Mouse (Mus musculus): ENCODE measurements around the gene Slit2. TPM values are rescaled to one million over a fixed set of nuclear protein-coding genes. Genes with fewer than 3 reads are reported as not detected.

Slit2 gene
- polyA plus RNA-seq, 1 experiment from 2014 or later: 2.2 TPM

DNA sequence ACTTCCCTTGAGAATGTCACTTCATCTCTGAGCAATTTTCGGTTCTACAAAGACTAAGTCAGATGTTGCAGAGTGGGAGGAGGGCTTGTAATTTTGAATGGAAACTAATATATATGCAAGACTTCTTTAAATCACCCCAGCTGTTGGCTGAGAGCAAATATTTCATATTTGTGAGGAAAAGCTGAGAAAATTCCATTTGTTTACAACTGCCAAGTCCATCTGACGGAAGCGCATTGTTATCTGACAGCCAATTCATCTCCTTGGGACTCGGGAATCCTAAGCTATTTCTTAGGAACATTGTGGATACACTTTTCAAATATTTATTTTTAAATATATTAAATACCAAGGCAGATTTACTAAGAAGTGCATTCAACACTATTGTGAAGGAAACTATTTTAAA, 8.0 kb downstream of the Slit2 start:
- H3K4me1 ChIP-seq: no peaks in the 10 kb centered on the region
- 61% methylated on average over 4 of the region's 4 CpGs for WGBS (ENCODE audit: insufficient replicate concordance)
- no peak overlapping the region for H3K4me2 ChIP-seq
- no peak overlapping the region for H3K9ac ChIP-seq
- H3K27ac ChIP-seq: no peak overlapping the region
- H3K36me3 ChIP-seq: no peaks in the 10 kb centered on the region
- no peak for ATAC-seq
- H3K9me3 ChIP-seq (replicated peaks): no peaks in the 10 kb centered on the region
- peaks cover 20% of the 10 kb centered on the region for H3K27me3 ChIP-seq (replicated peaks)
- H3K4me3 ChIP-seq: no peak overlapping the region

DNA sequence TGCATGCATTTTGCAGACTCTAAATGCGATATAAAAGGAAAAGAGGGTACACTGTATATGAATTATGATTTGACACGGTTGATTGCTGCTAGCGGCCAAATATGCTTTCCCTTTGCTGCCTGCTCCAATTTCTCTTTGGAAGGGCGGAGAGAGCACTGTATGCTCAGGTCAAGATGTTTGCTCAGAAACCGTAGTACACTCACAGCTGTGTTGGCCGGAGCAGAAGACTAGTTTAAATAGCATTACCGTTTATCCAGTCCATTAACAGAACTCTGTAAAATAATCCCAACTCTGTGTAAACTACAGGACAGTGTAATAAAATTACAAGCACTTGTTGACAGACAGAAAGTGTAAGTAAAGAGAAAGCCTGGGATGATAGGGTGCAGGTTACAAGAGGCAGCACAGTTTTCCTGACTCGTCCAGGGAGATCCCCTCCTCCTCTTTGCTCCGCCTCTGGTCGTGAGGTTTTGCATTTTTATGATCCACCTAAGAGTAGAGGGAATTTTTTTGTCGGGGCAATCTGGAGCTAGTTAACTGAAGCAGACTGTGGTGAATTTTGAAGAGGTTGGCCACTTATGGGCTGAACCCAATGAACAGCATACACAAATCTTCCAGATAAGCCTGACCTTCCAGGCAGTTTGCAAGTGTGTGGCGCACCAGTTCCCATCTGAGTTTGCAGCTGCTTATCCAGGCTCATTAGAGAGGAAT, 20.9 kb downstream of the Slit2 start:
- H3K4me3 ChIP-seq: no peak overlapping the region
- WGBS (ENCODE audit: insufficient replicate concordance): 59% methylated on average over 12 of the region's 12 CpGs
- no peaks in the 10 kb centered on the region for H3K27me3 ChIP-seq (replicated peaks)
- no peak for ATAC-seq
- H3K27ac ChIP-seq: no peak overlapping the region
- no peak overlapping the region for H3K4me2 ChIP-seq
- H3K9me3 ChIP-seq (replicated peaks): no peaks in the 10 kb centered on the region
- no peaks in the 10 kb centered on the region for H3K36me3 ChIP-seq
- no peaks in the 10 kb centered on the region for H3K4me1 ChIP-seq
- no peak overlapping the region for H3K9ac ChIP-seq

DNA sequence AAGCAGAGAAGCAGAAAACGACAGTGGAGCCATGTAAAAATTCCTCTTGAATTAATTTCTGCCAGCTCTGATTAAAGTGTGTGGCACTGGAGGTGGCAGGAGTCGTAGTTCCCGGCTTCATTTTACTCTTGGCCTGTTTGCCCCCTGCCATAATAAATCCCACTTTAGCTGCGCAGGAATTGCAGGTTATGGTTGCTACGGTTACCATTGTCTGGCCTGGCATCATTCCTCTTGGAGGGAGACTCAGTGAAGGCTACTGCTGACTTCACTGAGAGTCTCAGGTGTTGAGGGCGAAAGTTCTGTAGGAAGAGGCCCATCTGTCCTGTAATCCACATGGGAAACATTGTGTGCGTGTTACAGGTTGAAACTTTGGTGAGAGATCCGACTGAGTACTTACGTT, 22.6 kb downstream of the Slit2 start:
- WGBS (ENCODE audit: insufficient replicate concordance): 58% methylated on average over 9 of the region's 9 CpGs
- Histone ChIP-seq H3K4me1 (no peaks in the 10 kb centered on the region), H3K36me3 (no peaks in the 10 kb centered on the region), H3K27me3 (replicated peaks) (no peaks in the 10 kb centered on the region), H3K9ac (no peak overlapping the region), H3K4me3 (no peak overlapping the region), H3K4me2 (no peak overlapping the region), H3K27ac (no peak overlapping the region), H3K9me3 (replicated peaks) (no peaks in the 10 kb centered on the region)
- no peak for ATAC-seq

DNA sequence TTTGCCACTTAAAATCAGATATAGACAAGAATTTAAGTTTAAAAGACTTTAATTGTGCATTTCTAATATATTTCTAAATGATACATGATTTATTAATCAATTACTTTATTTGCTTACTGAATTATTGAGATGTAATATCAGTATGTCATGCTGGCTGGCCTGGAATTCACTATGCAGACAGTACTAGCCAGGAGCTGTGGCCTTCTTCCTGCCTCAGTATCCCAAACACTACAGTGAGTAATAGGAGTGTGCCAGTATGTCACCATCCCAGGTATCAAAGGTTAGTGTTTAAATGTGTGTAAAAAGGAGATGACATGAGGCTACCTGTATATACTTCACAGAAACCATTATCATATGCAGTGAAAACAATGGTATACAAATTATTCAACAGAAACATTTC, 23.1 kb downstream of the Slit2 start:
- no peak for ATAC-seq
- H3K27ac ChIP-seq: no peak overlapping the region
- H3K27me3 ChIP-seq (replicated peaks): no peaks in the 10 kb centered on the region

DNA sequence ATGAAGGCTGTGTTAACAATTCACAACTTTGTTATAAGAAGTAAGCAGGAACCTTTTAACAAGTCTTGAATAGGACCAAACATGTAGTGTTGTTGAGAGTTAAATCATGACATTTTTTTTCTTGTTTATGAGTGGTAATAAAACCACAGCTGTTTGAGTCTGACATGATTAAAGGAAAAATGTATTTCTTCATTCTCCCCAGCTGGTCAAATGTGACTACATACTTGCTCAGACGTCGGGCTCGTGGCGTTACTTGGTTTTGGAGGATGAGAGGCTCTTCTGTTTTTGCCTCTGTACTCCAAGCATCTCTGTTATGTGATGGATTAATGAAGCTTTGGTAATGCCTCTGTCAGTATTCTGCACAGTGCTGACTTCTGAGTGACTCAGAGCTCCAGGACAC, 40.5 kb downstream of the Slit2 start:
- Histone ChIP-seq H3K9ac (no peak overlapping the region), H3K4me3 (no peak overlapping the region), H3K36me3 (no peaks in the 10 kb centered on the region), H3K27me3 (replicated peaks) (no peaks in the 10 kb centered on the region), H3K9me3 (replicated peaks) (no peaks in the 10 kb centered on the region), H3K4me1 (no peaks in the 10 kb centered on the region), H3K4me2 (no peak overlapping the region), H3K27ac (no peak overlapping the region)
- 83% methylated on average over 4 of the region's 4 CpGs for WGBS (ENCODE audit: insufficient replicate concordance)
- no peak for ATAC-seq

More for the DNA sequence above, 23.1 kb downstream of the Slit2 start:
- Histone ChIP-seq H3K9me3 (replicated peaks) (no peaks in the 10 kb centered on the region), H3K4me2 (no peak overlapping the region), H3K9ac (no peak overlapping the region), H3K4me1 (no peaks in the 10 kb centered on the region), H3K36me3 (no peaks in the 10 kb centered on the region), H3K4me3 (no peak overlapping the region)

DNA sequence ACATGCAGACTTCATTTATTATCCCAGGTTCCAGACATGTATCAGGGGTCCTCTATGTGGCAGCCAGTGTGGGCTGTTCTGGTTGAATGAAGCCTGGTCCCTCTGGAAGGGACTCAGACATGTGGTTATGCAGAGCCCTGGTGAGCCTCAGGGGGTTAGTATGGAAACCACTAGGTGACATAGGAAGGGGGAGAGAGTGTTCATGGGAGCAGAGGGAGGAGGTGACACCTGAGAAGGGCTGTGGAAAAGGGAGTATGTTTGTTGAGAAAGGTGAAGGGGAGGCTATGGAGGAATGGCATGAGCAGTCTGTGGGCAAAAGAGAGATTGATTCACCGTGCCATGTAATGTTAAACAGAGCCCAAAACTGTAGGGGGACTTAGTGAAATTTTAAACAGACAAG, 51.9 kb downstream of the Slit2 start:
- no peak overlapping the region for H3K4me2 ChIP-seq
- no peak overlapping the region for H3K9ac ChIP-seq
- no peak for ATAC-seq
- no peaks in the 10 kb centered on the region for H3K9me3 ChIP-seq (replicated peaks)
- no peaks in the 10 kb centered on the region for H3K36me3 ChIP-seq
- no peaks in the 10 kb centered on the region for H3K27me3 ChIP-seq (replicated peaks)
- WGBS (ENCODE audit: insufficient replicate concordance): 48% methylated on average over 1 of the region's 1 CpGs
- no peak overlapping the region for H3K4me3 ChIP-seq
- no peaks in the 10 kb centered on the region for H3K4me1 ChIP-seq
- no peak overlapping the region for H3K27ac ChIP-seq

DNA sequence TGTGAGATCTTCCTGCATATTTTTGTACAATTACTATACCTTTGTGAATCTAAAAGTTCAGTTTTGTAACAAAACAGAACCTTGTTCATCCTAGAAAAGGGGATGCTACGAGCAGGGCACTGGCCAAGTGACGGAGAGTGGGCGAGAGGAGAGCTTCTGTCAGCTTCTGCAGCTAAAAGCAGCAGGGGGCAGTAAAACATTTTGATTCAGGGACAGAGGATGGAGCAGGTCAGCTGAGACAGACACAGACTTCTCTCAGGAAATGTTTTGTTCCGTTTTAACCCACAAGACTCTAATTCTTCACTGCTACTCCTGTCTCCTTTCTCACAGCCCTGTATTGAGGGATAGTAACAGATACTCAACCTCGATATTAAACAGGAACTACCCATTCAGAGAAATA, 55.1 kb downstream of the Slit2 start:
- WGBS (ENCODE audit: insufficient replicate concordance): 22% methylated on average over 5 of the region's 5 CpGs

DNA sequence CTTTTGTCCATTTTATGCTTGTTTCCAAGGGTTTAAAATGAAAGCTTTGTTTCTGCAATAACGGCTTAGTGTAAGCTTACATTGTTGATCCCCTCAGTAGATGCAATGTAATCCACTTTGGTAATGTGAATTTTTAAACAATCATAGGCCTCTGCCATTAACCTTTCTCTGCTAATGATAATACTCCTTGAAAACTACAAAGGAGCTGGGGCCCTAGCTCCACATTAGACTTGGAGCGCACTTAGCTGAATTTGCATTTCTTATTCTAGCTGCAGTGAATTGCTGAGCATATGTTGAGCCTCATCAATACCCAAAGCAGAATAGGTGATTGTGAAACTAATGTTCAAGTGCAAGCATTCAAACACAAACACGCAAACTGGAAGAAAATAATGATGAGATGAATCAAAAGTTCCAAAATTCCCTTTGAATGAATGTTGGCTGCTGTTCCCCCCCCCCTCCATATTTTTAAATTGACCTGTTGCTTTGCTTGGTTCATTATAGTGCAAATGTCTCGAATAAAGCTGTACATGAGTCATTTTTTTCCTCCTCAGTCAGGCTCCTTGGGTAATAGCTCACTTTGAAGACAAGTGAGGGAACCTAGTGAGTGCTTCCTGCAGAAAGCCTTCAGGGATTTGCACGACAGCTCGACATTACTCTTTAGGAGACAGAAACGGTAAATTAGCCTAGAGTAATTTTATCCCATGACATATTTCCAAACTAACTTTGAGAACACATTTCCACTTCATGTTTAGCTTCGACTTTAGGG, 66.2 kb downstream of the Slit2 start:
- Histone ChIP-seq H3K4me3 (no peak overlapping the region), H3K9ac (no peak overlapping the region), H3K4me2 (no peak overlapping the region), H3K27ac (no peak overlapping the region), H3K4me1 (no peaks in the 10 kb centered on the region), H3K27me3 (replicated peaks) (no peaks in the 10 kb centered on the region), H3K36me3 (no peaks in the 10 kb centered on the region), H3K9me3 (replicated peaks) (no peaks in the 10 kb centered on the region)
- WGBS (ENCODE audit: insufficient replicate concordance): 64% methylated on average over 8 of the region's 8 CpGs
- ATAC-seq: no peak

More for the DNA sequence above, 55.1 kb downstream of the Slit2 start:
- Histone ChIP-seq H3K9me3 (replicated peaks) (no peaks in the 10 kb centered on the region), H3K4me1 (no peaks in the 10 kb centered on the region), H3K4me3 (no peak overlapping the region), H3K27ac (no peak overlapping the region), H3K36me3 (no peaks in the 10 kb centered on the region), H3K9ac (no peak overlapping the region), H3K4me2 (no peak overlapping the region), H3K27me3 (replicated peaks) (no peaks in the 10 kb centered on the region)
- ATAC-seq: no peak

DNA sequence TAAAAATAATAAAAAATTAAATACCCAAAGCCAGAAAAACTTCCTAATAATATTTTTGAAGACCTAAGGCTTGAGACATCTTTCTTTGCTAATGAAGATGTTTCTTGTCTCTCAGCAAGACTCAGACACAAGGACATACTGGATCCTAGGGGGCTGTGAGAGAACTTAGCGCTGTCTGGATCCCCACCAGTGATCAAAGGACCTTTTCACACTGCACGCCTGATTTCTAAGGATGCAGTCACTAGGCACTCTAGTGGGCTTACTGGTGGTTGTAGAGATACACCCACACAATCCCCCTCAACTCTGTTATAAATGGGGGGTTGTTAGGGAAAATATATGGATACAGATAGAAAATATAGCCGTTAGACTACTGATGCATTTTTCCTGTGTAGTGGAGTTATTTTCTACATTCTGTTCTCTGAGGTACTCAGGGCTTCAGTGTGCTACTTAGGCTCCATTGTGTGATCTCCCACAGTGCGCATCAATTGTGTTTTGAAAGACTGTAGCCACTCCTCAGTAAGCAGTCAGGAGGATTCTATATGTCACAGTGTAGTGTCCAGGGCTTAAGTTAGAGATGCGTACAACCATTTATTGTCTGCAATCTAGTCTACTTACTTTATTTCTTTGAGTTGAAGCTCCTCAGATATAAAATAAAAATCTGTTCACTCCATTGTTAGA, 67.8 kb downstream of the Slit2 start:
- Histone ChIP-seq H3K27ac (no peak overlapping the region), H3K4me1 (no peaks in the 10 kb centered on the region), H3K36me3 (no peaks in the 10 kb centered on the region), H3K27me3 (replicated peaks) (no peaks in the 10 kb centered on the region), H3K4me3 (no peak overlapping the region), H3K9ac (no peak overlapping the region), H3K9me3 (replicated peaks) (no peaks in the 10 kb centered on the region), H3K4me2 (no peak overlapping the region)
- 77% methylated on average over 5 of the region's 5 CpGs for WGBS (ENCODE audit: insufficient replicate concordance)
- no peak for ATAC-seq

DNA sequence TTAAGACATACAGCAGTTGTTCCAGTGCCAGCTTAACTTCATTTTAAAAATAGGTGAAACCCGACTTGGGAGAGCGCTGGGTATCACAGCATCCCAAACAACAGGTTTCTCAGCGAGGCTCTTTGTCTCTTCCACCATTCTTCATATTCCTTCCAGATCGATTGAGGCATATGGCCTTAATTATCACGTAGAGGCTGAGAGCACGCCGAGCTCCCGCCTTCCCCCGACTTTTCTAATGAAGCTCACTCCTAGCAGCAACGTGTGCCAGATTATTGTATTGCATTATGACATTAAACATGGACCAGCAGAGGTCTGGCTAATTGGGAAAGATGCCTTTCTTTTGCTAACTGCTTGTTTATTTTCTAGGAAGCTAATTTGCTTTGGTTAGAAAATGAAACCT, 75.7 kb downstream of the Slit2 start:
- Histone ChIP-seq H3K36me3 (no peaks in the 10 kb centered on the region), H3K9me3 (replicated peaks) (no peaks in the 10 kb centered on the region), H3K4me2 (no peak overlapping the region), H3K4me3 (no peak overlapping the region), H3K27me3 (replicated peaks) (no peaks in the 10 kb centered on the region), H3K4me1 (no peaks in the 10 kb centered on the region), H3K9ac (no peak overlapping the region), H3K27ac (no peak overlapping the region)
- WGBS (ENCODE audit: insufficient replicate concordance): 67% methylated on average over 10 of the region's 10 CpGs
- ATAC-seq: no peak

DNA sequence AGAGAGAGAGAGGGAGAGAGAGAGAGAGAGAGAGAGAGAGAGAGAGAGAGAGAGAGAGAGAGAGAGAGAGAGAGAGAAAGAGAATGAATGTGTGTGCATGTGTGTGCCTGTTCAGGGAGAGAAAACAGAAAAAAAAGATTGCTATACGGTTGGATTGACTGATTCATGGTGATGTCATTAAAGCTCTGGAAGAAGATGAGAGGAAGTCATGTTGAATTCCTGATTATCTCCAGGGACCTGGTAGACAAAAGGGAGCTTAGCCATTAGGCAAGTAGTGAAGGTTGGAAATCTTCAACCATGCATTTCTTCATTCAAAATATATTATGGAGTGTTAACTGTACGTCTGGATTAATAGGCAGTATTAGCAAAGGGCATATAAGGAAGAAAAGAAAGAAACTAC, 77.8 kb downstream of the Slit2 start:
- Histone ChIP-seq H3K9ac (no peak overlapping the region), H3K4me1 (no peaks in the 10 kb centered on the region), H3K36me3 (no peaks in the 10 kb centered on the region), H3K27ac (no peak overlapping the region), H3K9me3 (replicated peaks) (no peaks in the 10 kb centered on the region), H3K27me3 (replicated peaks) (no peaks in the 10 kb centered on the region), H3K4me2 (no peak overlapping the region), H3K4me3 (no peak overlapping the region)
- WGBS (ENCODE audit: insufficient replicate concordance): 59% methylated on average over 2 of the region's 2 CpGs
- no peak for ATAC-seq

DNA sequence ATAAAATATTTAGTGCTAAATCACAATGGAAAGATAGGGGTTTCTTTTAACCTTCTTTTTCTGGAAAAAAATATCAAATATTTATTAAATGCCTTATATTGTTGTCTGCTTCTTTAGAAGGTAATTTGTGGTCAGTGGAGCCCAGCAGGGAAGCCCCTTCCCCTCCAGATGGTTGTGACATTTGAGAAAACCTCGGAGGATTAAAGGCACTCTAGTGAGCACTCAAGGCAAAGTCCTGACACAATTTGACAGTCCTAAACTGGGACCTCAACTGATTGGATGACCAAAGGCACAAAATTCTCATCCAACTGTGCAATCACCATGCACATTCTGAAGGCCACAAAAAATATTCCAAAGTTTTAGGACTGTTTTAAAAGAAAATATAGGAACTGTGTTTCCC, 95.8 kb downstream of the Slit2 start:
- H3K27me3 ChIP-seq (replicated peaks): no peaks in the 10 kb centered on the region
- H3K9ac ChIP-seq: no peak overlapping the region
- no peak overlapping the region for H3K4me2 ChIP-seq
- WGBS (ENCODE audit: insufficient replicate concordance): 31% methylated on average over 1 of the region's 1 CpGs
- H3K27ac ChIP-seq: no peak overlapping the region
- H3K9me3 ChIP-seq (replicated peaks): no peaks in the 10 kb centered on the region
- ATAC-seq: no peak
- H3K4me3 ChIP-seq: no peak overlapping the region
- no peaks in the 10 kb centered on the region for H3K4me1 ChIP-seq
- no peaks in the 10 kb centered on the region for H3K36me3 ChIP-seq
